Mouse (Mus musculus) embryo, embryonic 10.5 days (tissue): ENCODE measurements around the gene Cyp51.
A peak's percentile ranks its signal among the peaks of the same experiment; 100 is the strongest.
"Not testable (repeated sequence)": the region's sequence is repeated elsewhere in the genome, so short reads cannot be mapped to it uniquely, and the experiment has no call there.

Experiments used
- DNase-seq: peaks from one replicate; pipeline ENCODE4 v3.0.0-alpha.2; 2015; ENCODE audit warnings: low spot score

Gene Cyp51

GRCm38 (mm10) chr5:4104341-4105040 is at the start of gene Cyp51:
Cyp51 (minus strand) TSS chr5:4104746.
- peak; percentile 92 for DNase-seq

GRCm38 (mm10) chr5:4112570-4113098 is 8.1 kb upstream of the Cyp51 start:
- DNase-seq, result no peak

- not testable (repeated sequence) for DNase-seq
Observed at GRCm38 (mm10) chr5:4107056-4107455, 2.5 kb upstream of the Cyp51 start.

GRCm38 (mm10) chr5:4105651-4106186 is 1.2 kb upstream of the Cyp51 start:
- no peak for DNase-seq

GRCm38 (mm10) chr5:4103626-4104340 is 763 bp downstream of the Cyp51 start:
- DNase-seq, result peak; percentile 40

- DNase-seq, result peak; percentile 29
Observed at GRCm38 (mm10) chr5:4101770-4102169, 2.8 kb downstream of the Cyp51 start.

GRCm38 (mm10) chr5:4101031-4101430 is 3.5 kb downstream of the Cyp51 start:
- DNase-seq, result no peak

- no peak for DNase-seq
Observed at GRCm38 (mm10) chr5:4094471-4094870, 10.1 kb downstream of the Cyp51 start.

- no peak for DNase-seq
Observed at GRCm38 (mm10) chr5:4088190-4088589, 16.4 kb downstream of the Cyp51 start.

- DNase-seq, result no peak
Observed at GRCm38 (mm10) chr5:4086309-4086708, 18.2 kb downstream of the Cyp51 start.

- no peak for DNase-seq
Observed at GRCm38 (mm10) chr5:4084948-4085347, 19.6 kb downstream of the Cyp51 start.

GRCm38 (mm10) chr5:4081513-4081912 is 23.0 kb downstream of the Cyp51 start:
- no peak for DNase-seq

GRCm38 (mm10) chr5:4080861-4081260 is 23.7 kb downstream of the Cyp51 start:
- DNase-seq, result no peak

- DNase-seq, result no peak
Observed at GRCm38 (mm10) chr5:4079086-4079485, 25.5 kb downstream of the Cyp51 start.

- DNase-seq, result no peak
Observed at GRCm38 (mm10) chr5:4067203-4067602, 37.3 kb downstream of the Cyp51 start.

GRCm38 (mm10) chr5:4066476-4067115 is 38.0 kb downstream of the Cyp51 start:
- DNase-seq, result no peak

GRCm38 (mm10) chr5:4060313-4060712 is 44.2 kb downstream of the Cyp51 start:
- no peak for DNase-seq

- DNase-seq, result no peak
Observed at GRCm38 (mm10) chr5:4040922-4041321, 63.6 kb downstream of the Cyp51 start.

GRCm38 (mm10) chr5:4040372-4040771 is 64.2 kb downstream of the Cyp51 start:
- peak; percentile 7 for DNase-seq

- no peak for DNase-seq
Observed at GRCm38 (mm10) chr5:4039351-4039750, 65.2 kb downstream of the Cyp51 start.

- DNase-seq, result no peak
Observed at GRCm38 (mm10) chr5:4036686-4037085, 67.9 kb downstream of the Cyp51 start.

GRCm38 (mm10) chr5:4031846-4032245 is 72.7 kb downstream of the Cyp51 start:
- no peak for DNase-seq
